Mouse (Mus musculus): ENCODE measurements around the gene Edar.

Gene Edar

GRCm38 (mm10) chr10:58601946-58602345 is 73.5 kb downstream of the Edar start:
- no peak for DNase-seq (ENCODE audit: extremely low read depth, low read depth)

GRCm38 (mm10) chr10:58601431-58601901 is 74.0 kb downstream of the Edar start:
- no peak for DNase-seq (ENCODE audit: extremely low read depth, low read depth)

GRCm38 (mm10) chr10:58600983-58601382 is 74.5 kb downstream of the Edar start:
- DNase-seq (ENCODE audit: extremely low read depth, low read depth): no peak

- DNase-seq (ENCODE audit: extremely low read depth, low read depth): no peak
Measured at GRCm38 (mm10) chr10:58600151-58600550, 75.3 kb downstream of the Edar start.

- no peak for DNase-seq (ENCODE audit: extremely low read depth, low read depth)
Measured at GRCm38 (mm10) chr10:58595821-58596220, 79.6 kb downstream of the Edar start.

GRCm38 (mm10) chr10:58595197-58595596 is 80.3 kb downstream of the Edar start:
- DNase-seq (ENCODE audit: extremely low read depth, low read depth): no peak

- no peak for DNase-seq (ENCODE audit: extremely low read depth, low read depth)
Measured at GRCm38 (mm10) chr10:58594486-58594885, 81.0 kb downstream of the Edar start.

GRCm38 (mm10) chr10:58585427-58586223 is 89.8 kb downstream of the Edar start:
- no peak for DNase-seq (ENCODE audit: extremely low read depth, low read depth)

GRCm38 (mm10) chr10:58560521-58560920 is 114.9 kb downstream of the Edar start:
- no peak for DNase-seq (ENCODE audit: extremely low read depth, low read depth)

- DNase-seq (ENCODE audit: extremely low read depth, low read depth): peak; percentile 61
Measured at GRCm38 (mm10) chr10:58559901-58560300, 115.6 kb downstream of the Edar start.

- DNase-seq (ENCODE audit: extremely low read depth, low read depth): peak; percentile 33
Measured at GRCm38 (mm10) chr10:58559098-58559497, 116.4 kb downstream of the Edar start.

GRCm38 (mm10) chr10:58554693-58555387 is 120.6 kb downstream of the Edar start:
- no peak for DNase-seq (ENCODE audit: extremely low read depth, low read depth)
